Mouse (Mus musculus): Measurements from ENCODE around the gene Tmem128.

The Tmem128 gene

GRCm38 (mm10) chr5:38260107-38260682 is at the start of gene Tmem128:
Gene Tmem128 (plus strand): TSS chr5:38260185.
- peak; percentile 88 for DNase-seq

GRCm38 (mm10) chr5:38211691-38212090 is 48.3 kb upstream of the Tmem128 start:
- no peak for DNase-seq

- DNase-seq: peak; percentile 13
These were observed 47.0 kb upstream of the Tmem128 start for GRCm38 (mm10) chr5:38213009-38213408.

GRCm38 (mm10) chr5:38219771-38220307 is 40.1 kb upstream of the Tmem128 start:
- no peak for DNase-seq

GRCm38 (mm10) chr5:38220328-38220912 is 39.6 kb upstream of the Tmem128 start, which contains the start of the genes Zbtb49 and Lyar:
Gene Zbtb49 (minus strand): TSS chr5:38220457.
Gene Lyar (plus strand): TSS chr5:38220470.
- peak; percentile 94 for DNase-seq

GRCm38 (mm10) chr5:38235422-38235821 is 24.6 kb upstream of the Tmem128 start:
- DNase-seq: peak; percentile 63

GRCm38 (mm10) chr5:38236627-38237026 is 23.4 kb upstream of the Tmem128 start:
- no peak for DNase-seq

GRCm38 (mm10) chr5:38240727-38241472 is 19.1 kb upstream of the Tmem128 start:
- peak; percentile 61 for DNase-seq

GRCm38 (mm10) chr5:38241473-38241834 is 18.5 kb upstream of the Tmem128 start:
- DNase-seq: no peak

GRCm38 (mm10) chr5:38241966-38242365 is 18.0 kb upstream of the Tmem128 start:
- DNase-seq: no peak

- no peak for DNase-seq
These were observed 4.8 kb upstream of the Tmem128 start for GRCm38 (mm10) chr5:38255195-38255594.

GRCm38 (mm10) chr5:38255644-38256043 is 4.3 kb upstream of the Tmem128 start:
- DNase-seq: no peak

- no peak for DNase-seq
These were observed 3.4 kb upstream of the Tmem128 start for GRCm38 (mm10) chr5:38256551-38256950.

- DNase-seq: peak; percentile 47
These were observed 1.8 kb upstream of the Tmem128 start for GRCm38 (mm10) chr5:38258034-38258772.

- DNase-seq: no peak
These were observed 1.2 kb upstream of the Tmem128 start for GRCm38 (mm10) chr5:38258773-38259146.

GRCm38 (mm10) chr5:38259455-38260106 is 404 bp upstream of the Tmem128 start:
- no peak for DNase-seq

- no peak for DNase-seq
These were observed 11.0 kb downstream of the Tmem128 start for GRCm38 (mm10) chr5:38270942-38271341.

- no peak for DNase-seq
These were observed 13.8 kb downstream of the Tmem128 start for GRCm38 (mm10) chr5:38273831-38274230.

GRCm38 (mm10) chr5:38275771-38276170 is 15.8 kb downstream of the Tmem128 start, which contains the start of gene Otop1:
Gene Otop1 (plus strand): TSS chr5:38275972.
- no peak for DNase-seq

GRCm38 (mm10) chr5:38276451-38276850 is 16.5 kb downstream of the Tmem128 start:
- peak; percentile 23 for DNase-seq

GRCm38 (mm10) chr5:38277098-38277866 is 17.3 kb downstream of the Tmem128 start:
- peak; percentile 39 for DNase-seq

All from embryo, embryonic 11 days (tissue).